Mouse (Mus musculus) G1E (cell line): ENCODE data around the gene Arfgap2. TPM values are rescaled to one million over a fixed set of nuclear protein-coding genes. Genes with fewer than 3 reads are reported as not detected.

Source experiments
- ATAC-seq: 2 replicates; pipeline ENCODE4 v1.8.0; 2016; ENCODE audit warnings: mild to moderate bottlenecking; ENCODE audit not compliant: insufficient number of reproducible peaks, poor library complexity, low FRiP score, severe bottlenecking; ENCODE audit errors: extremely low read depth
- DNase-seq: peaks from one replicate; pipeline ENCODE4 v3.0.0; 2012; ENCODE audit warnings: low spot score
- H3K27me3 ChIP-seq: 2 replicates; pipeline ENCODE4 v1.6.1; 2012; ENCODE audit warnings: mild to moderate bottlenecking, low read length, inconsistent platforms; ENCODE audit not compliant: insufficient read depth
- H3K36me3 ChIP-seq: replicated peaks from 2 replicates; pipeline ENCODE3; 2012; ENCODE audit warnings: mild to moderate bottlenecking, inconsistent platforms
- H3K4me1 ChIP-seq: 2 replicates; pipeline ENCODE4 v1.6.1; 2012; ENCODE audit warnings: low read depth, low read length, inconsistent platforms, mixed read lengths; ENCODE audit not compliant: insufficient read depth
- H3K4me3 ChIP-seq: 2 replicates; pipeline ENCODE4 v1.5.1; 2012; ENCODE audit warnings: low read depth, mild to moderate bottlenecking, inconsistent platforms, low read length, moderate library complexity, mixed read lengths
- H3K9me3 ChIP-seq: replicated peaks from 2 replicates; pipeline ENCODE4 v1.6.1; 2012; ENCODE audit warnings: inconsistent platforms
- CTCF ChIP-seq: IDR thresholded peaks from 2 replicates; pipeline ENCODE4 v1.5.1; 2012; ENCODE audit warnings: low read depth, low read length, inconsistent platforms, mixed read lengths
- GATA1 ChIP-seq: IDR thresholded peaks from 2 replicates; pipeline ENCODE4 v1.6.1; 2012; ENCODE audit warnings: borderline replicate concordance, low read length, inconsistent platforms, mixed read lengths
- GATA2 ChIP-seq: IDR thresholded peaks from 2 replicates; pipeline ENCODE4 v1.6.1; 2012; ENCODE audit warnings: low read depth, low read length, inconsistent platforms, borderline replicate concordance
- POLR2AphosphoS5 ChIP-seq: IDR thresholded peaks from 2 replicates; pipeline ENCODE4 v1.6.1; 2012; ENCODE audit warnings: low read depth, low read length, inconsistent platforms; ENCODE audit not compliant: insufficient replicate concordance
- TAL1 ChIP-seq: conservative IDR thresholded peaks from 2 replicates; pipeline ENCODE4 v1.6.1; 2012; ENCODE audit warnings: low read depth, low read length, inconsistent platforms, mixed read lengths
- polyA plus RNA-seq: library from polyadenylated mRNA; stranded (reverse); fragments of >175 nt; gene quantifications from 2 replicates; pipeline ENCODE4 v1.2.3, GENCODE M21; 2012
- total RNA-seq, 2 experiments: library from RNA; stranded (forward) in 1 of 2; stranded (reverse) in 1 of 2; fragments of 200-1000 nt in 1 of 2; fragments of >200 nt in 1 of 2; fragmentation: Nextera tagmentation in 1 of 2; gene quantifications; 2 replicates each; pipeline ENCODE4 v1.2.3; 2014 to 2017

The Arfgap2 gene
- total and polyA plus RNA-seq, 3 experiments: 42.1 to 53.0 (median 48.5) TPM

DNA sequence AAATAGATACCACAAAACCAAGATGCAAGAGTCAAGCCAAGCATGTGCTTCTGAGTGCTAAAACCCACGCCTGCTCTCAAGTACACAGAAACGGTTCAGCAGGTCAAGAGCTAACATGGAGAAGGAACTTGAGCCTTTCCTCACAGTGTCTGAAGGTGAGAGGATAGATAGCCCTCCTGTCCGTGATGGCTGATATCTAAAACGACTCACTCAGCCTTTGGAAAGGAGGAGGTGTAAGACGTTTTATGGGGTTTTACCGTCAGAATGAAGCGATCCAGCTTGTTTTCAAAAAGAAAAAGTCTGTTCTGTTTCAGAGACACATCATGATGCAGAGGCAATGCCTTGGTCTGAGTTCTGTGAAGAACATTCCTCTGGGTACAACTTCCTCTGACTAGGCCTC lies 49.4 kb downstream of the Arfgap2 start:
- Histone ChIP-seq H3K9me3 (no peaks in the 10 kb centered on the region), H3K27me3 (peaks cover 19% of the 10 kb centered on the region), H3K36me3 (no peaks in the 10 kb centered on the region), H3K4me3 (no peak overlapping the region), H3K4me1 (no peaks in the 10 kb centered on the region)
- ATAC-seq (no peak), DNase-seq (no peak)
- no peak for TF ChIP-seq GATA1
- TF ChIP-seq TAL1: no peak
- TF ChIP-seq POLR2AphosphoS5: no peak
- no peak for TF ChIP-seq CTCF
- no peak for TF ChIP-seq GATA2

GRCm38 (mm10) chr2:91320559-91321529 lies 56.1 kb downstream of the Arfgap2 start:
- H3K4me1 ChIP-seq: no peaks in the 10 kb centered on the region
- no peaks in the 10 kb centered on the region for H3K36me3 ChIP-seq
- no peak for ATAC-seq

GRCm38 (mm10) chr2:91321923-91322322 lies 57.1 kb downstream of the Arfgap2 start:
- Histone ChIP-seq H3K9me3 (no peaks in the 10 kb centered on the region), H3K36me3 (no peaks in the 10 kb centered on the region), H3K27me3 (peaks cover 16% of the 10 kb centered on the region), H3K4me3 (no peak overlapping the region), H3K4me1 (no peaks in the 10 kb centered on the region)
- TF ChIP-seq GATA2 (no peak), POLR2AphosphoS5 (no peak)
- ATAC-seq (no peak), DNase-seq (no peak)

More at GRCm38 (mm10) chr2:91320559-91321529, 56.1 kb downstream of the Arfgap2 start:
- TF ChIP-seq TAL1: no peak
- TF ChIP-seq GATA2: no peak
- no peak for TF ChIP-seq GATA1
- TF ChIP-seq CTCF: no peak
- no peak for DNase-seq
- H3K27me3 ChIP-seq: peaks cover 16% of the 10 kb centered on the region
- no peak overlapping the region for H3K4me3 ChIP-seq
- no peaks in the 10 kb centered on the region for H3K9me3 ChIP-seq

- Histone ChIP-seq H3K27me3 (peaks cover 16% of the 10 kb centered on the region), H3K9me3 (no peaks in the 10 kb centered on the region), H3K4me1 (no peaks in the 10 kb centered on the region), H3K4me3 (no peak overlapping the region), H3K36me3 (no peaks in the 10 kb centered on the region)
- no peak for ATAC-seq
- no peak for TF ChIP-seq TAL1
- no peak for TF ChIP-seq GATA1
- TF ChIP-seq GATA2: no peak
- TF ChIP-seq POLR2AphosphoS5: no peak
- TF ChIP-seq CTCF: no peak
- no peak for DNase-seq
Observed at GRCm38 (mm10) chr2:91322490-91322889, 57.7 kb downstream of the Arfgap2 start.

GRCm38 (mm10) chr2:91324346-91324745 lies 59.6 kb downstream of the Arfgap2 start:
- H3K36me3 ChIP-seq: no peaks in the 10 kb centered on the region
- DNase-seq (no peak), ATAC-seq (no peak)
- TF ChIP-seq CTCF (no peak), GATA1 (no peak), GATA2 (no peak), POLR2AphosphoS5 (no peak), TAL1 (no peak)
- no peaks in the 10 kb centered on the region for H3K9me3 ChIP-seq
- no peak overlapping the region for H3K4me3 ChIP-seq
- no peaks in the 10 kb centered on the region for H3K4me1 ChIP-seq
- peaks cover 13% of the 10 kb centered on the region for H3K27me3 ChIP-seq

DNA sequence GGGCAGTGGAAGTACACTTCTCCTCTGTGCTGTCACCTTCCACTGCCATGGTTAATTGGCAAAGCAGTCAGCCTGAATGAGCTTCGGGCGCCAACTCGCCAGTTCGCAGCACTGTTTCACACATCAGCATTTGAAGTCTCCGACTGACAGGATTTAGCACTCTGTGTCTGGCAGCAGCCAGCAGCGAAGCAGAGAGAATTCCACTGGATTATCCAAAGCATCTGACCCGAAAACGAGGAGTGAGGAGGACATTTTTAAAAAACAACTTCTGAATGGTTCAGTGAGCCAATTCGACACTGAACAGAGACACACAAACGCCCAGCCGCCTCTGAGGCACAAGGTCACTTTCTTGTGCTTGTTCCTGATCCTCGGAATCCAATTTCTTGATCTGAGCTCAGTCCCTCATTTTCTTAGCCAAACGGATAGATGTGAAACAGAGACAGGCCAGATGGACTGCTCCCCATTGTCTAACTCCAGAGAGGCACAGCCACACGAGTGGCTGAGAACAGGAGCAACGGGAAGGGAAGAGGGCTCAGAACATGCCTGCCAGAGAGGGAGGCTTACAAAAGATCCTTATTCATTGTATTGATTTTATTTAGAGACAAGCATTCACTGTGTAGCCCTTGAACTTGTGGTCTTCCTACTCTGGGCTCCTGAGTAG lies 60.1 kb downstream of the Arfgap2 start:
- no peaks in the 10 kb centered on the region for H3K4me1 ChIP-seq
- DNase-seq (no peak), ATAC-seq (no peak)
- no peak for TF ChIP-seq POLR2AphosphoS5
- H3K27me3 ChIP-seq: peaks cover 12% of the 10 kb centered on the region
- H3K4me3 ChIP-seq: no peak overlapping the region
- H3K36me3 ChIP-seq: no peaks in the 10 kb centered on the region
- no peaks in the 10 kb centered on the region for H3K9me3 ChIP-seq

Other genes with a start within 250 kb of the Arfgap2 start
- 1.8 TPM in 1 of 2 replicates, not detected in the other for gene Rapsn, start 229.4 kb upstream of the Arfgap2 start, total RNA-seq (2014; fragmentation: Nextera tagmentation)
- gene Rapsn, start 229.4 kb upstream of the Arfgap2 start, total RNA-seq (2017): 3.4 and 4.4 TPM in 2 replicates
- gene Rapsn, start 229.4 kb upstream of the Arfgap2 start, polyA plus RNA-seq: 2.3 and 3.7 TPM in 2 replicates
- gene Psmc3, start 211.0 kb upstream of the Arfgap2 start, total RNA-seq (2014; fragmentation: Nextera tagmentation): 109 and 141 TPM in 2 replicates
- gene Psmc3, start 211.0 kb upstream of the Arfgap2 start, total RNA-seq (2017): 280 and 333 TPM in 2 replicates
- gene Psmc3, start 211.0 kb upstream of the Arfgap2 start, polyA plus RNA-seq: 151 and 165 TPM in 2 replicates
- gene Slc39a13, start 194.6 kb upstream of the Arfgap2 start, total RNA-seq (2014; fragmentation: Nextera tagmentation): 23.6 and 24.9 TPM in 2 replicates
- gene Slc39a13, start 194.6 kb upstream of the Arfgap2 start, total RNA-seq (2017): 8.6 and 12.7 TPM in 2 replicates
- gene Slc39a13, start 194.6 kb upstream of the Arfgap2 start, polyA plus RNA-seq: 12.1 and 13.6 TPM in 2 replicates
- 79.8 and 99.2 TPM in 2 replicates for gene Spi1, start 182.6 kb upstream of the Arfgap2 start, total RNA-seq (2014; fragmentation: Nextera tagmentation)
- gene Spi1, start 182.6 kb upstream of the Arfgap2 start, total RNA-seq (2017): 23.5 and 25.4 TPM in 2 replicates
- 135 and 138 TPM in 2 replicates for gene Spi1, start 182.6 kb upstream of the Arfgap2 start, polyA plus RNA-seq
- not detected in 2 replicates for gene Mybpc3, start 146.8 kb upstream of the Arfgap2 start, total RNA-seq (2014; fragmentation: Nextera tagmentation)
- gene Mybpc3, start 146.8 kb upstream of the Arfgap2 start, total RNA-seq (2017): under 0.01 TPM in 1 of 2 replicates, not detected in the other
- gene Mybpc3, start 146.8 kb upstream of the Arfgap2 start, polyA plus RNA-seq: not detected in 2 replicates
- gene Madd, start 81.1 kb upstream of the Arfgap2 start, total RNA-seq (2014; fragmentation: Nextera tagmentation): 26.7 and 33.2 TPM in 2 replicates
- 18.0 and 22.5 TPM in 2 replicates for gene Madd, start 81.1 kb upstream of the Arfgap2 start, total RNA-seq (2017)
- 8.2 and 10.4 TPM in 2 replicates for gene Madd, start 81.1 kb upstream of the Arfgap2 start, polyA plus RNA-seq
- gene Nr1h3, start 62.1 kb upstream of the Arfgap2 start, total RNA-seq (2014; fragmentation: Nextera tagmentation): not detected in 2 replicates
- 0.38 and 0.52 TPM in 2 replicates for gene Nr1h3, start 62.1 kb upstream of the Arfgap2 start, total RNA-seq (2017)
- gene Nr1h3, start 62.1 kb upstream of the Arfgap2 start, polyA plus RNA-seq: 0.18 and 0.27 TPM in 2 replicates
- 19.5 and 21.1 TPM in 2 replicates for gene Acp2, start 62.1 kb upstream of the Arfgap2 start, total RNA-seq (2014; fragmentation: Nextera tagmentation)
- 9.6 and 17.2 TPM in 2 replicates for gene Acp2, start 62.1 kb upstream of the Arfgap2 start, total RNA-seq (2017)
- gene Acp2, start 62.1 kb upstream of the Arfgap2 start, polyA plus RNA-seq: 4.0 and 5.3 TPM in 2 replicates
- gene Ddb2, start 28.0 kb upstream of the Arfgap2 start, total RNA-seq (2014; fragmentation: Nextera tagmentation): 12.9 and 18.7 TPM in 2 replicates
- gene Ddb2, start 28.0 kb upstream of the Arfgap2 start, total RNA-seq (2017): 15.2 and 18.5 TPM in 2 replicates
- 1.3 and 1.5 TPM in 2 replicates for gene Ddb2, start 28.0 kb upstream of the Arfgap2 start, polyA plus RNA-seq
- gene Pacsin3, start 9.0 kb upstream of the Arfgap2 start, total RNA-seq (2014; fragmentation: Nextera tagmentation): not detected in 2 replicates
- 0.33 and 0.35 TPM in 2 replicates for gene Pacsin3, start 9.0 kb upstream of the Arfgap2 start, total RNA-seq (2017)
- gene Pacsin3, start 9.0 kb upstream of the Arfgap2 start, polyA plus RNA-seq: 0.16 and 0.44 TPM in 2 replicates
- gene 1110051M20Rik, start 179.7 kb downstream of the Arfgap2 start, total RNA-seq (2014; fragmentation: Nextera tagmentation): not detected in 2 replicates
- gene 1110051M20Rik, start 179.7 kb downstream of the Arfgap2 start, total RNA-seq (2017): 0.58 and 0.76 TPM in 2 replicates
- gene 1110051M20Rik, start 179.7 kb downstream of the Arfgap2 start, polyA plus RNA-seq: 0.05 TPM in 1 of 2 replicates, not detected in the other
- not detected in 2 replicates for gene Lrp4, start 192.5 kb downstream of the Arfgap2 start, total RNA-seq (2014; fragmentation: Nextera tagmentation)
- 0.17 and 0.22 TPM in 2 replicates for gene Lrp4, start 192.5 kb downstream of the Arfgap2 start, total RNA-seq (2017)
- not detected in 2 replicates for gene Lrp4, start 192.5 kb downstream of the Arfgap2 start, polyA plus RNA-seq